Mouse (Mus musculus): ENCODE measurements around the gene Map2. TPM values are rescaled to one million over a fixed set of nuclear protein-coding genes. Genes with fewer than 3 reads are reported as not detected.

The Map2 gene
- polyA plus RNA-seq, 1 experiment: not detected

DNA sequence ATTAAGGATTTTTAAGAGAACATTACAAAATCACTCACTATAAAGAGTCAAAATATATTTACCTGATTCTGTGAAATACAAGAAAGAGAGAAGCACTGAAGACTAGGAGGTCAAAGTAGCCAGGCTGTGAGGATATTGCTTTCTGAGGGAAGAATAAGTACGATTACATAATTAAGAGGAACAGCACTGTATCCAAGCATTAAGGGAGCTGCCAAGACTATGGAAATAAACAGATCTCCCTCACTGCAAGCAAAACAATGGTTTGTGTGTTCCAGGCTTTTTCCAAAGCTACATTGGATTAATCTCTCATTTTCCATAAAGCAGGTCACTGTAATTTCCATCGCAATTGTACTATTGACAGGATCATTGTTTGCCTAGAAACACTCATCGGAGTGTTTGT, 307.7 kb downstream of the Map2 start:
- Histone ChIP-seq H3K4me3 (replicated peaks) (no peak overlapping the region), H3K36me3 (ENCODE audit: control insufficient read depth) (no peaks in the 10 kb centered on the region), H3K9me3 (ENCODE audit: control insufficient read depth, low read length) (no peaks in the 10 kb centered on the region), H3K27me3 (ENCODE audit: control insufficient read depth) (no peaks in the 10 kb centered on the region), H3K4me1 (ENCODE audit: control insufficient read depth) (no peaks in the 10 kb centered on the region)
- TF ChIP-seq GATA1 (IDR thresholded peaks at IDR 0.05; ENCODE audit: low read length) (no peak), TAL1 (IDR thresholded peaks at IDR 0.05; ENCODE audit: low read length) (no peak)

Other genes starting within 250 kb of the Map2 start
- gene Crygf, start 248.8 kb upstream of the Map2 start, polyA plus RNA-seq (2012): not detected in 2 replicates

Data from erythroblast, embryonic 14.5 days (primary cell).